In genomic region chr10:30405669-30406393, GRCm38 (mm10) we compare ENCODE assay signal across 10 mouse cellular contexts.
A peak's percentile ranks its signal among the peaks of the same experiment; 100 is the strongest.
DNase-seq lines count a peak whose midpoint lies in the region; ATAC-seq and TF ChIP-seq lines count a peak whose summit lies in the region.
"Had no signal": no experiment of that assay in that cellular context is flagged by ENCODE, and none has a peak within 500 bp of the region (broad histone marks: within the 10 kb centered on the region; RNA-seq: fewer than 3 reads in every experiment).

No protein-coding gene starts in this region.

- DNase-seq in kidney, postnatal 4 days = peak; percentile 10 to 16
- no peak for DNase-seq in kidney, adult 2 months
- peak; percentile 84 for DNase-seq in forebrain, embryonic 10.5 days (ENCODE audit: extremely low spot score, low spot score)
- DNase-seq in hindbrain, postnatal 0 days (ENCODE audit: low spot score) = peak; percentile 49
- DNase-seq in adrenal gland, postnatal 25 days = no peak
- no peak for DNase-seq in heart, adult 11 months
- DNase-seq in thymus, postnatal 14 days = no peak
- DNase-seq: kidney, adult 11 months had no signal

- no peak overlapping the region for H3K27ac ChIP-seq in kidney, adult 2 months (ENCODE audit: insufficient read depth, low read depth, low read length)
- H3K27ac ChIP-seq in forebrain, embryonic 10.5 days = peak overlapping the region; percentile 35; the same call in 1 of the 2 replicates
- H3K27ac ChIP-seq in hindbrain, postnatal 0 days = no peak overlapping the region
- no peak overlapping the region for H3K27ac ChIP-seq in neural tube, embryonic 15.5 days (replicated peaks)

- WGBS in kidney, adult 2 months = 32% methylated on average over 13 of the region's 13 CpGs
- WGBS in forebrain, embryonic 10.5 days = 11% methylated on average over 13 of the region's 13 CpGs
- 7% methylated on average over 13 of the region's 13 CpGs for WGBS in hindbrain, postnatal 0 days
- WGBS in neural tube, embryonic 15.5 days = 6% methylated on average over 13 of the region's 13 CpGs

- no peaks in the 10 kb centered on the region for H3K36me3 ChIP-seq in kidney, adult 2 months (ENCODE audit: control insufficient read depth, insufficient read depth, low read length)
- H3K36me3 ChIP-seq in forebrain, embryonic 10.5 days (replicated peaks) = no peaks in the 10 kb centered on the region
- H3K36me3 ChIP-seq in hindbrain, postnatal 0 days (ENCODE audit: insufficient read depth, low read length) = no peaks in the 10 kb centered on the region
- no peaks in the 10 kb centered on the region for H3K36me3 ChIP-seq in neural tube, embryonic 15.5 days

- no peaks in the 10 kb centered on the region for H3K4me1 ChIP-seq in kidney, adult 2 months (ENCODE audit: control insufficient read depth, insufficient read depth, low read length)
- peaks cover 29% of the 10 kb centered on the region for H3K4me1 ChIP-seq in forebrain, embryonic 10.5 days
- 0 out of 2 replicates have a peak, but pooled peaks cover 4% of the 10 kb centered on the region for H3K4me1 ChIP-seq in hindbrain, postnatal 0 days (ENCODE audit: insufficient read depth, low read length)
- H3K4me1 ChIP-seq in neural tube, embryonic 15.5 days = peaks cover 5% of the 10 kb centered on the region

- H3K27me3 ChIP-seq in kidney, adult 2 months (replicated peaks; ENCODE audit: control insufficient read depth, insufficient read depth, low read length) = no peaks in the 10 kb centered on the region
- peaks cover 74% of the 10 kb centered on the region for H3K27me3 ChIP-seq in forebrain, embryonic 10.5 days (ENCODE audit: poor library complexity, severe bottlenecking)
- H3K27me3 ChIP-seq in hindbrain, postnatal 0 days (ENCODE audit: insufficient read depth, low read length) = no peaks in the 10 kb centered on the region
- H3K27me3 ChIP-seq in neural tube, embryonic 15.5 days (replicated peaks) = peaks cover 35% of the 10 kb centered on the region
- H3K27me3 ChIP-seq: CH12.LX had no signal

- no peak overlapping the region for H3K9ac ChIP-seq in hindbrain, postnatal 0 days (replicated peaks; ENCODE audit: low read length)
- no peak overlapping the region for H3K9ac ChIP-seq in neural tube, embryonic 15.5 days (replicated peaks)

- no peak overlapping the region for H3K4me3 ChIP-seq in kidney, adult 2 months (ENCODE audit: insufficient read depth, low read depth, low read length)
- H3K4me3 ChIP-seq in forebrain, embryonic 10.5 days = no peak overlapping the region
- peak overlapping the region; percentile 22 for H3K4me3 ChIP-seq in hindbrain, postnatal 0 days (ENCODE audit: low read length)
- 0 out of 2 replicates have a peak overlapping the region, but pooled peaks have one; percentile 2 for H3K4me3 ChIP-seq in neural tube, embryonic 15.5 days (replicated peaks)

- peak; percentile 77 for ATAC-seq in hindbrain, postnatal 0 days
- ATAC-seq in neural tube, embryonic 15.5 days (ENCODE audit: low FRiP score) = peak; percentile 89

- TF ChIP-seq POLR2A in kidney, adult 2 months (IDR thresholded peaks at IDR 0.05; ENCODE audit: low read depth, low read length) = no peak

- no peaks in the 10 kb centered on the region for H3K9me3 ChIP-seq in forebrain, embryonic 10.5 days
- H3K9me3 ChIP-seq in hindbrain, postnatal 0 days (ENCODE audit: low read length) = no peaks in the 10 kb centered on the region
- no peaks in the 10 kb centered on the region for H3K9me3 ChIP-seq in neural tube, embryonic 15.5 days (replicated peaks)

- no peak for TF ChIP-seq CTCF in kidney, adult 2 months (conservative IDR thresholded peaks at IDR 0.05; ENCODE audit: insufficient read depth, insufficient read length, low read depth, low read length)
- TF ChIP-seq CTCF in hindbrain, postnatal 0 days (IDR thresholded peaks at IDR 0.05; ENCODE audit: low read depth) = no peak

- H3K4me2 ChIP-seq in hindbrain, postnatal 0 days (ENCODE audit: low read depth, low read length) = peak overlapping the region; percentile 42
- H3K4me2 ChIP-seq in neural tube, embryonic 15.5 days = peak overlapping the region; percentile 44

Comparison
In these comparisons a context has a peak if more than half of its experiments do, and no peak if none do; other contexts are left out.
1. DNase-seq: peak in kidney, postnatal 4 days (2 of 2), forebrain, embryonic 10.5 days (single experiment) and hindbrain, postnatal 0 days (single experiment); none in kidney, adult 2 months (single experiment), adrenal gland, postnatal 25 days (single experiment), heart, adult 11 months (single experiment) and thymus, postnatal 14 days (single experiment).
2. H3K4me3 ChIP-seq: peak in hindbrain, postnatal 0 days (single experiment) and neural tube, embryonic 15.5 days (single experiment); none in kidney, adult 2 months (single experiment) and forebrain, embryonic 10.5 days (single experiment).